Mouse (Mus musculus) G1E (cell line): ENCODE measurements around the gene Fgfr2.

ENCODE experiments used
- CTCF ChIP-seq: IDR thresholded peaks from 2 replicates; pipeline ENCODE4 v1.5.1; 2012; ENCODE audit warnings: low read depth, low read length, inconsistent platforms, mixed read lengths
- GATA1 ChIP-seq: IDR thresholded peaks from 2 replicates; pipeline ENCODE4 v1.6.1; 2012; ENCODE audit warnings: borderline replicate concordance, low read length, inconsistent platforms, mixed read lengths
- TAL1 ChIP-seq: conservative IDR thresholded peaks from 2 replicates; pipeline ENCODE4 v1.6.1; 2012; ENCODE audit warnings: low read depth, low read length, inconsistent platforms, mixed read lengths

GRCm38 (mm10) chr7:132428308-132428707, 694.8 kb downstream of the Fgfr2 start:
- TF ChIP-seq CTCF (no peak), GATA1 (no peak), TAL1 (no peak)
